Mouse (Mus musculus) liver, adult 2 months (tissue): ENCODE data around the gene Styk1.

ENCODE experiments used
- CTCF ChIP-seq: fragments of 200-500 bp; IDR thresholded peaks from 2 replicates; pipeline ENCODE4 v1.5.1; 2011; ENCODE audit warnings: low read depth, low read length, control low read depth
- POLR2A ChIP-seq: fragments of 200-500 bp; IDR thresholded peaks from 2 replicates; pipeline ENCODE4 v1.6.1; 2011; ENCODE audit warnings: low read length, control low read depth; ENCODE audit not compliant: insufficient read depth; ENCODE audit errors: extremely low read depth

GRCm38 (mm10) chr6:131344346-131344745 lies 9.1 kb downstream of the Styk1 start:
- no peak for TF ChIP-seq CTCF
- no peak for TF ChIP-seq POLR2A
